Mouse (Mus musculus) MEL (cell line): ENCODE results near the gene Gpatch11.

Experiments used
- CHD1 ChIP-seq: IDR thresholded peaks from 2 replicates; pipeline ENCODE4 v1.6.1; 2012; ENCODE audit warnings: low read depth, mild to moderate bottlenecking, inconsistent platforms, low read length, improper control_type of control experiment
- CTCF ChIP-seq, 3 experiments: IDR thresholded peaks in 2 of 3; conservative IDR thresholded peaks in 1 of 3; 2 replicates each; pipeline ENCODE4 v1.5.1; 2011 to 2012; ENCODE audit warnings: low read length in 3 of 3, low read depth in 2 of 3, mild to moderate bottlenecking in 2 of 3, improper control_type of control experiment in 1 of 3, inconsistent platforms in 1 of 3, mixed read lengths in 1 of 3, moderate library complexity in 1 of 3; ENCODE audit not compliant: control insufficient read depth in 1 of 3, insufficient read depth in 1 of 3, poor library complexity in 1 of 3, severe bottlenecking in 1 of 3
- EP300 ChIP-seq, 2 experiments: IDR thresholded peaks; 2 replicates each; pipeline ENCODE4 v1.6.1; 2011; ENCODE audit warnings: improper control_type of control experiment in 2 of 2, low read length in 2 of 2, low read depth in 1 of 2, mild to moderate bottlenecking in 1 of 2
- GABPA ChIP-seq: IDR thresholded peaks from 2 replicates; pipeline ENCODE4 v1.6.1; 2012; ENCODE audit warnings: low read depth, mild to moderate bottlenecking, inconsistent platforms, low read length, improper control_type of control experiment, moderate library complexity
- HCFC1 ChIP-seq: IDR thresholded peaks from 2 replicates; pipeline ENCODE4 v1.6.1; 2012; ENCODE audit warnings: low read depth, mild to moderate bottlenecking, inconsistent platforms, low read length, improper control_type of control experiment, moderate library complexity
- MAZ ChIP-seq: IDR thresholded peaks from 2 replicates; pipeline ENCODE4 v1.6.1; 2012; ENCODE audit warnings: low read depth, mild to moderate bottlenecking, inconsistent platforms, low read length, improper control_type of control experiment
- MYB ChIP-seq: IDR thresholded peaks from 2 replicates; pipeline ENCODE4 v1.6.1; 2011; ENCODE audit warnings: mild to moderate bottlenecking, low read depth, low read length, improper control_type of control experiment
- POLR2A ChIP-seq, 2 experiments: IDR thresholded peaks; 2 replicates each; pipeline ENCODE4 v1.6.1; 2011 to 2012; ENCODE audit warnings: low read length in 2 of 2, mild to moderate bottlenecking in 2 of 2, control low read depth in 1 of 2, improper control_type of control experiment in 1 of 2, low read depth in 1 of 2, moderate library complexity in 1 of 2; ENCODE audit not compliant: control insufficient read depth in 1 of 2, insufficient read depth in 1 of 2, poor library complexity in 1 of 2
- POLR2AphosphoS2 ChIP-seq: IDR thresholded peaks from 2 replicates; pipeline ENCODE4 v1.6.1; 2011; ENCODE audit warnings: low read length, improper control_type of control experiment
- USF1 ChIP-seq: IDR thresholded peaks from 2 replicates; pipeline ENCODE4 v1.6.1; 2014; ENCODE audit warnings: low read depth, mild to moderate bottlenecking, inconsistent platforms, low read length, improper control_type of control experiment, moderate library complexity
- USF2 ChIP-seq, 2 experiments: IDR thresholded peaks; 2 replicates each; pipeline ENCODE4 v1.6.1; 2011 to 2012; ENCODE audit warnings: improper control_type of control experiment in 2 of 2, low read length in 2 of 2, borderline replicate concordance in 1 of 2, inconsistent platforms in 1 of 2, low read depth in 1 of 2, mild to moderate bottlenecking in 1 of 2; ENCODE audit not compliant: insufficient read depth in 1 of 2

- TF ChIP-seq MAZ (no peak), CTCF (IDR thresholded peaks at IDR 0.05 in 2 of 3, conservative IDR thresholded peaks at IDR 0.05 in 1 of 3; ENCODE audit: control insufficient read depth in 1 of 3, insufficient read depth in 1 of 3, low read depth in 2 of 3, low read length in 3 of 3, poor library complexity in 1 of 3, severe bottlenecking in 1 of 3) (no peak), GABPA (no peak), USF1 (no peak), USF2 (IDR thresholded peaks at IDR 0.05; ENCODE audit: borderline replicate concordance in 1 of 2, insufficient read depth in 1 of 2, low read depth in 1 of 2, low read length in 2 of 2) (no peak), POLR2AphosphoS2 (no peak), POLR2A (IDR thresholded peaks at IDR 0.05; ENCODE audit: control insufficient read depth in 1 of 2, insufficient read depth in 1 of 2, low read depth in 1 of 2, low read length in 2 of 2, poor library complexity in 1 of 2) (no peak), HCFC1 (no peak), EP300 (IDR thresholded peaks at IDR 0.05; ENCODE audit: low read depth in 1 of 2, low read length in 2 of 2) (no peak), MYB (no peak), CHD1 (no peak)
Observed at GRCm38 (mm10) chr17:78883291-78883690, 47.9 kb downstream of the Gpatch11 start.
